Mouse (Mus musculus) forebrain, postnatal 0 days (tissue): Measurements from ENCODE around the gene Pde1b. TPM values are rescaled to one million over a fixed set of nuclear protein-coding genes. Genes with fewer than 3 reads are reported as not detected.

Experiments used
- ATAC-seq: fragments of 200-750 bp; cut with Nextera tagmentation; 2 replicates; pipeline ENCODE4 v1.8.0; 2017; ENCODE audit warnings: mild to moderate bottlenecking, moderate library complexity
- DNase-seq: peaks from one replicate; pipeline ENCODE4 v3.0.0-alpha.2; 2015
- H3K27ac ChIP-seq: fragments of 300-500 bp; sonication (generic); 2 replicates; pipeline ENCODE4 v1.5.1; 2014; ENCODE audit warnings: low read depth, mild to moderate bottlenecking, antibody characterized with exemption, low read length, moderate library complexity, mixed read lengths
- H3K27me3 ChIP-seq: fragments of 300-500 bp; sonication (generic); 2 replicates; pipeline ENCODE4 v1.6.1; 2014; ENCODE audit warnings: mild to moderate bottlenecking, low read length, mixed read lengths; ENCODE audit not compliant: insufficient read depth
- H3K36me3 ChIP-seq: fragments of 300-500 bp; sonication (generic); 2 replicates; pipeline ENCODE4 v1.6.1; 2014; ENCODE audit warnings: mild to moderate bottlenecking, moderate library complexity; ENCODE audit not compliant: insufficient read depth
- H3K4me1 ChIP-seq: fragments of 300-500 bp; sonication (generic); 2 replicates; pipeline ENCODE4 v1.6.1; 2014; ENCODE audit warnings: antibody characterized with exemption; ENCODE audit not compliant: insufficient read depth
- H3K4me2 ChIP-seq: fragments of 300-500 bp; sonication (generic); 2 replicates; pipeline ENCODE4 v1.6.1; 2014; ENCODE audit warnings: low read depth, mild to moderate bottlenecking, moderate library complexity
- H3K4me3 ChIP-seq: fragments of 300-500 bp; sonication (generic); 2 replicates; pipeline ENCODE4 v1.5.1; 2014; ENCODE audit warnings: low read depth, low read length, mixed read lengths
- H3K9ac ChIP-seq: fragments of 300-500 bp; sonication (generic); 2 replicates; pipeline ENCODE4 v1.6.1; 2014; ENCODE audit warnings: mild to moderate bottlenecking
- H3K9me3 ChIP-seq: fragments of 300-500 bp; sonication (generic); 2 replicates; pipeline ENCODE4 v1.6.1; 2016; ENCODE audit warnings: low read length
- CTCF ChIP-seq: sonication (generic); IDR thresholded peaks from 2 replicates; pipeline ENCODE4 v1.5.1; 2016; ENCODE audit warnings: antibody characterized with exemption, control low read depth, low read depth
- WGBS: fragments of 180-500 bp; shearing (Covaris S2); extraction: QIAGEN DNeasy Blood & Tissue Kit; methylation state at CpG from one replicate; pipeline ENCODE4 v1.1.7; 2014; 5-methylcytosine and 5-hydroxymethylcytosine counted together
- polyA plus RNA-seq: library from polyadenylated mRNA; unstranded; fragments of >200 nt; fragmentation: Nextera tagmentation; extraction: Ambion mirVana; gene quantifications from 2 replicates; pipeline ENCODE4 v1.2.1, GENCODE M21; 2015
- total RNA-seq: library from RNA; depleted of rRNA; stranded (reverse); fragments of >200 nt; gene quantifications from 2 replicates; pipeline ENCODE4 v1.2.3, GENCODE M21; 2014

Pde1b gene
- total and polyA plus RNA-seq, 2 experiments from 2014 or later = 54.1 to 78.8 TPM

DNA sequence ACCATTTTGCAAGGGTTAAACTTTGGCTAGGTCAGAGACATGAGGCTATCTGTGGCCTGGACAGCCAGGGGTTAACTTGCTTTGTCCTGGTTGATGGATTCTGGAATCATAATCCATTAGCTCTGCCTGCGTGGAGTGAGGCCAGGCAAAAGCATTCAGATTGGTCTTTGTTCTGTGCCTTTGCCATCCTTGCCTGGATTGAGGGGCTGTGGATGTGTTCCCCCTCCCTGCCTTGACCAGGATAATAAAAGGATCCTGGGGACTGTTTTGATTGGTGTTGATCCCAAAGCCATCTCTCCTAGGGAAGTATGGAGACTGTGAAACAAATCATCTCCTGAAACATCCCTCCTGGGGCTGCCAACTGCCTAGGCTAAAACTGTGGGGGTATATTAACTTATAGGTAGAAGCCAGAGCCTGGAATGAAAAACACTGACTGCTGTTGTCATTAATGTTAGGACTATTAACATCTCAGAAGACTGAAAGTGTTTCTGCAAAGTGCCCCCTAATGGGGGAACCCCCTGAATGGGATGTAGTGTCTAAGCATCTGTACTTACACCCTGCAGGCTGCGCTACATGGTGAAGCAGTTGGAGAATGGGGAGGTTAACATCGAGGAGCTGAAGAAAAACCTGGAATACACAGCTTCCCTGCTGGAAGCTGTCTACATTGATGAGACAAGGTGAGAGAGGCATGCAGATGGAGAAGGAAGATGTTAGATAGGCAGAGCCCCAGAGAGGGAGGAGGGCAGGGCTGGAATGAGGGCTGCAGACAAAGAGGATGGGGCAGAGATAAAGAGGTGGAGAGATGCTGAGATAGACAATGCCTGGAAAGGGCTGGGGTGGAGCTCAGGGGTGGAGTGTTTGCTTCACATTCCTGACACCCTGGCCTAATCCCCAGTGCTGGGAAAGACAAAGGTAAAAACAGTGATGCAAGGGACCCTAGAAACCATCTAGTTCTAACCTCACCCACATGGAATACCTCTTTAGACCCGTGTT lies 16.8 kb downstream of the Pde1b start:
- 0 out of 2 replicates have a peak overlapping the region, but pooled peaks have one; percentile 1 for H3K4me2 ChIP-seq
- 11% methylated on average over 4 of the region's 4 CpGs for WGBS
- peaks cover 36% of the 10 kb centered on the region for H3K4me1 ChIP-seq
- H3K27me3 ChIP-seq = no peaks in the 10 kb centered on the region
- H3K27ac ChIP-seq = peak overlapping the region; percentile 63
- no peaks in the 10 kb centered on the region for H3K9me3 ChIP-seq
- DNase-seq = peak; percentile 60
- no peak overlapping the region for H3K9ac ChIP-seq
- peak; percentile 17; the same call in 1 of the 2 replicates for TF ChIP-seq CTCF
- peaks cover 17% of the 10 kb centered on the region; the same call in 1 of the 2 replicates for H3K36me3 ChIP-seq
- peak; percentile 38 for ATAC-seq
- H3K4me3 ChIP-seq = no peak overlapping the region

DNA sequence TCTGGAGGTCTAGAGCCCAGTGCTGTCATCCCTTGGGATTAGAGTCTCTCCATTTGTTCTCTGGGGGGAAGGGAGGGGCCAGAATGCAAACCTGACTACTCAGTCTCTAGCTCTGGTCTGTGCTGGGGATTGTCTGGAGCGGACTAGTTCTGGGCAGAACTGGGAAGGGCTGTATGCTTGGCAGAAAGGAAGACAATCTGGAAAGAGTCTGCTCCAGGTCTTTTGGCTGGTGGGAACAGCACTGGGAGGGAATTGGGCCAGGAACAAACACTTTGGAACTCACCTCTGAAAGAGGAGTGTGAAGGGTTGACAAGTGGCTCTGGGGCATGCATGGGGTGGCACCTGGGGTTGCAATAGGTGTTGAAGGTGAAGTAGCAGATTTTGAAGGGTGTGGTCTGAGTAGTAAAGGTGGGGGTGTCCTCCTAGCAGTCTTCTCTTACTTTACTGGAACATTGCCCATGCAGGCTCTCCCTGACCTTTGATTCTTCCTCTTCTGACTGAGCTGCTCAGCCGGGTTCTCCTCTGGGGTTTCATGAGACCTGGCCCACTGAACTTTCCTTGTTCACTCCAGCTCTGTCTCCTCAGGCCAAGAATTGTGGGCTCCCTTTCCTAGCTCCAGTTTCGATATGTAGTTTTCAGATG lies 19.7 kb downstream of the Pde1b start:
- H3K9ac ChIP-seq = no peak overlapping the region
- peaks cover 31% of the 10 kb centered on the region for H3K36me3 ChIP-seq
- H3K27ac ChIP-seq = peak overlapping the region; percentile 73
- H3K4me1 ChIP-seq = peaks cover 23% of the 10 kb centered on the region
- ATAC-seq (peak; percentile 62), DNase-seq (peak; percentile 34)
- H3K4me3 ChIP-seq = no peak overlapping the region
- H3K27me3 ChIP-seq = no peaks in the 10 kb centered on the region
- no peak for TF ChIP-seq CTCF
- no peaks in the 10 kb centered on the region for H3K9me3 ChIP-seq
- WGBS = 61% methylated on average over 3 of the region's 3 CpGs
- no peak overlapping the region for H3K4me2 ChIP-seq

DNA sequence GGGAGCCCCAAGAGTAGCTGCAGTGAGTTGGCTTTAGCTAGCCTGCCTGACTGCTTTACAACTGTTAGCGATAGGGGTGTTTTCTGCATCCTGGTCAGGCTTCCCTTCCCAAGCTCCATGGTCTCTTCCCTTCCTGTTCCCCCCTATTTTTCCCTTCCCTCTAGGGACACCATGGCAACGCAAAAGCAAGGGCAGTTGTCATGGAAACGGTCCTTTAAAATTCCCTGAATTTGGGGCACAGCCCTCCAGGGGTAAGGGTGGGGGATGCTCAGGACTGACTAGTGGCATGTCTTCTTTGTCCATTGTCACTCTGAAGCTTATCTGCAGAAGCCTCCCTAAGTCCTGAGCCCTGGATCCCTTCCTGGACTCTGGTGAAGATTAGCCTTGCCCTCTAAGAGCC lies 20.3 kb downstream of the Pde1b start:
- Histone ChIP-seq H3K4me3 (no peak overlapping the region), H3K27me3 (no peaks in the 10 kb centered on the region), H3K9me3 (no peaks in the 10 kb centered on the region), H3K36me3 (peaks cover 34% of the 10 kb centered on the region), H3K4me2 (no peak overlapping the region), H3K4me1 (peaks cover 19% of the 10 kb centered on the region), H3K9ac (no peak overlapping the region), H3K27ac (peak overlapping the region; percentile 73)
- DNase-seq (peak; percentile 68), ATAC-seq (peak; percentile 42)
- 28% methylated on average over 3 of the region's 3 CpGs for WGBS
- TF ChIP-seq CTCF = no peak

- Histone ChIP-seq H3K4me3 (no peak overlapping the region), H3K27me3 (no peaks in the 10 kb centered on the region), H3K9ac (no peak overlapping the region), H3K4me1 (no peaks in the 10 kb centered on the region), H3K4me2 (no peak overlapping the region), H3K9me3 (no peaks in the 10 kb centered on the region), H3K36me3 (peaks cover 29% of the 10 kb centered on the region), H3K27ac (peak overlapping the region; percentile 45)
- peak; percentile 96 for TF ChIP-seq CTCF
- 6% methylated on average over 5 of the region's 5 CpGs for WGBS
- ATAC-seq (peak; percentile 87), DNase-seq (peak; percentile 88)
Measured at GRCm38 (mm10) chr15:103530372-103530771, 27.5 kb downstream of the Pde1b start.

DNA sequence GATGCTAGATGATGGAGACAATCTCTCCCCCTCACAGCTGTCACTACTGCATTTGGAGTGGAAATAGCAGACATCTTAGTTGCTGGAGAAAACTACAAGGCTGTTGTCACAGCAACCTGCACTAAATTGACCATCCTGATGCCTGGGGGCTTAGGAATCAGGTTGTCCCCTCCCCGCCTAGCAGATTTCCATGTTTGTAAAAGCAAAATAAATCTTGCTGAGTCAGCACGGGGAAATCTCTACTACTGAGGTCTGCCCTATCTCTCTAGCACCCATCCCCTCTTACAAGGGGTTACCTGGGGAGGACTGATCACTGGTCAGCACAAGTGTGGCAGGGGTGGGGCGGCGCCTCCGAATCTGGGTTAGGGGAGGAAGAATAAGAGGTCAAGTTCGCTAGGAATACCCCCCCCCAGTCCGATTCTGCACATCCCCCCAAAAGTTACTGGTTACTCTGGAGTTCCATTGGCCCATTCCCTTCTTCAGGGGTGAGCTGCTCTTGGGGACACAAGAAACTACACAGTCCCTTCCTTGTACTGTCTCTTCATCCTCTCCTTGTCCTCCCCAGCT lies 31.3 kb downstream of the Pde1b start:
- no peak for TF ChIP-seq CTCF
- no peak overlapping the region for H3K4me2 ChIP-seq
- no peaks in the 10 kb centered on the region for H3K27me3 ChIP-seq
- H3K4me1 ChIP-seq = no peaks in the 10 kb centered on the region
- no peak overlapping the region for H3K4me3 ChIP-seq
- H3K9me3 ChIP-seq = no peaks in the 10 kb centered on the region
- peaks cover 11% of the 10 kb centered on the region for H3K36me3 ChIP-seq
- DNase-seq (no peak), ATAC-seq (no peak)
- no peak overlapping the region for H3K9ac ChIP-seq
- WGBS = 89% methylated on average over 7 of the region's 7 CpGs
- no peak overlapping the region for H3K27ac ChIP-seq

GRCm38 (mm10) chr15:103535030-103535429 lies 32.2 kb downstream of the Pde1b start:
- Histone ChIP-seq H3K4me1 (no peaks in the 10 kb centered on the region), H3K9ac (0 out of 2 replicates have a peak overlapping the region, but pooled peaks have one; percentile 1), H3K36me3 (peaks cover 9% of the 10 kb centered on the region; the same call in 1 of the 2 replicates), H3K27me3 (no peaks in the 10 kb centered on the region), H3K4me2 (no peak overlapping the region), H3K9me3 (no peaks in the 10 kb centered on the region), H3K27ac (no peak overlapping the region), H3K4me3 (no peak overlapping the region)
- no peak for DNase-seq
- no peak for TF ChIP-seq CTCF
- 69% methylated on average over 2 of the region's 2 CpGs for WGBS
- ATAC-seq = no peak
